Mouse (Mus musculus) lung, adult 2 months (tissue): ENCODE data around the gene Lcp2.

Source experiments
- CTCF ChIP-seq: fragments of 200-500 bp; IDR thresholded peaks from 2 replicates; pipeline ENCODE4 v1.5.1; 2011; ENCODE audit warnings: mild to moderate bottlenecking, low read length, control low read depth; ENCODE audit not compliant: insufficient read depth
- POLR2A ChIP-seq: fragments of 200-500 bp; IDR thresholded peaks from 2 replicates; pipeline ENCODE4 v1.6.1; 2011; ENCODE audit warnings: low read depth, mild to moderate bottlenecking, control low read depth, low read length, borderline replicate concordance; ENCODE audit errors: extremely low read depth

- no peak for TF ChIP-seq CTCF
- TF ChIP-seq POLR2A = no peak
Measured at GRCm38 (mm10) chr11:34002593-34002965, 44.1 kb upstream of the Lcp2 start.
